Mouse (Mus musculus): ENCODE measurements around the gene 4930539E08Rik.

- TF ChIP-seq CTCF (IDR thresholded peaks at IDR 0.05; ENCODE audit: control insufficient read depth, insufficient read depth, low read length) (no peak), POLR2A (IDR thresholded peaks at IDR 0.05; ENCODE audit: borderline replicate concordance, control insufficient read depth, low read depth, low read length) (no peak)
Measured at GRCm38 (mm10) chr17:28882316-28882715, 32.8 kb downstream of the 4930539E08Rik start.

All from bone marrow, adult 2 months (tissue).